Mouse (Mus musculus) heart, adult 2 months (tissue): ENCODE data around the gene Pet100. TPM values are rescaled to one million over a fixed set of nuclear protein-coding genes. Genes with fewer than 3 reads are reported as not detected.
A peak's percentile ranks its signal among the peaks of the same experiment; 100 is the strongest.

Source experiments
- DNase-seq, 2 experiments: peaks; one replicate each; pipeline ENCODE4 v3.0.0; 2021
- H3K27ac ChIP-seq: fragments of 200-600 bp; 2 replicates; pipeline ENCODE4 v1.8.1; 2022
- H3K27me3 ChIP-seq: fragments of 200-500 bp; 2 replicates; pipeline ENCODE4 v1.6.1; 2012; ENCODE audit warnings: mild to moderate bottlenecking, low read length, inconsistent platforms, mixed read lengths; ENCODE audit not compliant: control insufficient read depth, insufficient read depth
- H3K36me3 ChIP-seq: fragments of 200-500 bp; 2 replicates; pipeline ENCODE4 v1.6.1; 2012; ENCODE audit warnings: low read length, inconsistent platforms; ENCODE audit not compliant: control insufficient read depth, insufficient read depth
- H3K4me1 ChIP-seq: fragments of 200-500 bp; 2 replicates; pipeline ENCODE4 v1.6.1; 2011; ENCODE audit warnings: low read length; ENCODE audit not compliant: control insufficient read depth, insufficient read depth
- H3K4me3 ChIP-seq: fragments of 200-600 bp; 2 replicates; pipeline ENCODE4 v1.8.1; 2022
- H3K79me2 ChIP-seq: fragments of 200-500 bp; replicated peaks from 2 replicates; pipeline ENCODE4 v1.6.1; 2012; ENCODE audit warnings: mild to moderate bottlenecking, inconsistent platforms, low read length, moderate library complexity, mixed read lengths; ENCODE audit not compliant: control insufficient read depth, insufficient read depth
- H3K9ac ChIP-seq: fragments of 200-500 bp; 2 replicates; pipeline ENCODE4 v1.6.1; 2012; ENCODE audit warnings: low read depth, mild to moderate bottlenecking, control low read depth, inconsistent platforms, low read length, mixed read lengths
- CTCF ChIP-seq: fragments of 200-600 bp; IDR thresholded peaks from 2 replicates; pipeline ENCODE4 v1.8.1; 2022; ENCODE audit warnings: antibody characterized with exemption, mild to moderate bottlenecking, moderate library complexity
- EP300 ChIP-seq: fragments of 200-500 bp; IDR thresholded peaks from 2 replicates; pipeline ENCODE4 v1.6.1; 2011; ENCODE audit warnings: low read depth, low read length, control low read depth; ENCODE audit not compliant: insufficient read depth
- POLR2A ChIP-seq: fragments of 200-500 bp; IDR thresholded peaks from 2 replicates; pipeline ENCODE4 v1.6.1; 2011; ENCODE audit warnings: mild to moderate bottlenecking, low read depth, low read length, control low read depth; ENCODE audit not compliant: insufficient read depth
- WGBS: fragments of 180-500 bp; shearing (Covaris S2); methylation state at CpG from one replicate; pipeline ENCODE4 v1.1.7; 2018; 5-methylcytosine and 5-hydroxymethylcytosine counted together
- intact Hi-C: fragments of 180-260 bp; cut with DNase I; formaldehyde crosslinking; loops from one replicate; pipeline ENCODE4 v1.15.1; 2025
- polyA plus RNA-seq: library from polyadenylated mRNA; depleted of rRNA; stranded (reverse); fragments of >200 nt; gene quantifications from 2 replicates; pipeline ENCODE4 v1.2.3, GENCODE M21; 2012
- total RNA-seq, 2 experiments: library from RNA; stranded (reverse); gene quantifications; 2 replicates each; pipeline ENCODE4 v1.2.3; 2021

Gene Pet100
- total and polyA plus RNA-seq, 3 experiments = 7.6 to 92.2 (median 79.1) TPM

- intact Hi-C loops = no loop called here
- H3K9ac ChIP-seq = no peak overlapping the region
- H3K36me3 ChIP-seq = no peaks in the 10 kb centered on the region
- TF ChIP-seq EP300 (no peak), CTCF (no peak), POLR2A (no peak)
- H3K79me2 ChIP-seq = no peaks in the 10 kb centered on the region
- 59% methylated on average over 12 of the region's 12 CpGs for WGBS
- DNase-seq = peak in 1 of 2 experiments; percentile 40
- no peak overlapping the region for H3K4me3 ChIP-seq
- H3K4me1 ChIP-seq = no peaks in the 10 kb centered on the region
- H3K27ac ChIP-seq = no peak overlapping the region
- no peaks in the 10 kb centered on the region for H3K27me3 ChIP-seq
Observed at GRCm38 (mm10) chr8:3609046-3609815, 12.1 kb upstream of the Pet100 start.

DNA sequence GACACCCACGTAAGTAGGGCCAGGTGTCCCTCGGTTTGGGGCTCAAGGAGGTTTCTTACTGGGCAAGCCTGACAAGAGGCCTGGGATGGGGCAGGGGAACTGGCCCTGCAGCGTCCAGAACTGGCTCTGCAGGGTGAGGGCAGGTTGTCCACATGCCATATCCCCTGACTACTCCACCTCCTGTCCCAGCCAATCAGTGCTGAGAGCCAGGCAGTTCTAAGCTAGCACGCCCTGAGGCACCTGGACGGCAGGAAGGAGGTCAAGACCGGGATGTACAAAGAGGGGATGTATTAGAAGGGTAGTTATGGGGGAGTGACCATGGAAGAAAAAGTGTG is 11.6 kb upstream of the Pet100 start:
- no peak overlapping the region for H3K27ac ChIP-seq
- H3K36me3 ChIP-seq = no peaks in the 10 kb centered on the region

DNA sequence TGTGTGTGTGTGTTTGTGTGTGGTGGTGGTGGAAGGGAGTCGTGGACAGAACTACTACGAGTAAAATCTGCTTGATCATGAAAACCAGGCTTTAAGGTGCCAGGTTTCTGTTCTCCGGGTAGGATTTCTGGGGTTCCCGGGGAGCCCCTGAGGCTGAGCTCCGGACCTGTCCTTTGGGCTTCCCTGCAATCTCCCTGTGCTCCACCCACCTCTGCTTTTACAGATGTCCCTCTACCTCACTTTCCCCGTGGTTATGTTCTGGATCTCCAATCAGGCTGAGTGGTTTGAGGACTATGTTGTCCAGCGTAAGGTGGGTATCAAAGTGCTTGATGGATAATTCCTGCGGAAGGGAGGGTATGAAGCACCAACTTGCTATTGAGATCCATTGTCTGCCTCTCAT is 771 bp downstream of the Pet100 start:
- Histone ChIP-seq H3K27me3 (no peaks in the 10 kb centered on the region), H3K27ac (no peak overlapping the region), H3K79me2 (no peaks in the 10 kb centered on the region), H3K4me1 (peaks cover 4% of the 10 kb centered on the region), H3K9ac (no peak overlapping the region), H3K36me3 (no peaks in the 10 kb centered on the region), H3K4me3 (no peak overlapping the region)
- intact Hi-C loops = loop anchor here (5.0 kb wide), 2 partner anchors 65 to 105 kb away; partner anchors contain the start of gene Pnpla6
- no peak for DNase-seq
- TF ChIP-seq CTCF (no peak), POLR2A (no peak), EP300 (no peak)
- WGBS = 62% methylated on average over 8 of the region's 8 CpGs

More for the DNA sequence above, 11.6 kb upstream of the Pet100 start:
- H3K4me3 ChIP-seq = no peak overlapping the region
- H3K27me3 ChIP-seq = no peaks in the 10 kb centered on the region
- DNase-seq = no peak
- H3K4me1 ChIP-seq = no peaks in the 10 kb centered on the region
- H3K79me2 ChIP-seq = no peaks in the 10 kb centered on the region
- intact Hi-C loops = no loop called here
- 91% methylated on average over 6 of the region's 6 CpGs for WGBS
- TF ChIP-seq CTCF = no peak
- H3K9ac ChIP-seq = no peak overlapping the region

DNA sequence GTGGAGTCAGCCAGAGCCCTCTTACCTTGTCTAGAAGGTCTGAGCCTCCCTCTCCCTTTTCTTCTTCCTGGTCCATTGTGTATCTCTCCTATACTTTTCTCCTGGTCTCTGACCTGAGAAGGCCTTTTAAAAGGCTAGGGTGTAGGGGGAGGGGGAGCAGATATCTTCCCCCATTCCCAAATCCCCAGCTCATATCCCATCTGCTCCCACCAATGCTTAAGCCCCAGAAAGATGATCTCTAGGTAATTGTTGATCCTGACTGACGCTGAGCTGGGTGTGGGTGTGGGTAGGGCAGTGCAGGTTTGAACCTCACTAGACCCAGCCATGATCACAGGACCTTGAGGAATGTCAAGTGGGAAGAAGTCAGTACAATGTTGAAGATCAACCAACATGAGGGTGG is 4.1 kb downstream of the Pet100 start, which contains the start of gene Pcp2:
TSS of gene Pcp2 (minus strand) at position 101 of the 400 bp plus-strand sequence.
- Histone ChIP-seq H3K36me3 (no peaks in the 10 kb centered on the region), H3K27me3 (peaks cover 1% of the 10 kb centered on the region; the same call in 1 of the 2 replicates), H3K4me3 (no peak within 1 kb of the TSS), H3K27ac (no peak within 1 kb of the TSS), H3K4me1 (peaks cover 2% of the 10 kb centered on the region), H3K79me2 (no peaks in the 10 kb centered on the region), H3K9ac (no peak within 1 kb of the TSS)
- TF ChIP-seq POLR2A = no peak
- no peak for TF ChIP-seq CTCF
- TF ChIP-seq EP300 = no peak
- intact Hi-C loops = no loop called here
- WGBS = 59% methylated on average over 1 of the region's 1 CpGs
- no peak for DNase-seq

- intact Hi-C loops = no loop called here
- no peak for TF ChIP-seq EP300
- TF ChIP-seq CTCF = no peak
- TF ChIP-seq POLR2A = no peak
- no peak for DNase-seq
- H3K36me3 ChIP-seq = no peaks in the 10 kb centered on the region
- peaks cover under 1% of the 10 kb centered on the region for H3K4me1 ChIP-seq
- H3K27ac ChIP-seq = no peak overlapping the region
- H3K27me3 ChIP-seq = peaks cover 1% of the 10 kb centered on the region; the same call in 1 of the 2 replicates
- no peaks in the 10 kb centered on the region for H3K79me2 ChIP-seq
- H3K9ac ChIP-seq = no peak overlapping the region
- no peak overlapping the region for H3K4me3 ChIP-seq
- WGBS = 31% methylated on average over 5 of the region's 5 CpGs
Observed at GRCm38 (mm10) chr8:3626971-3627370, 5.6 kb downstream of the Pet100 start.

DNA sequence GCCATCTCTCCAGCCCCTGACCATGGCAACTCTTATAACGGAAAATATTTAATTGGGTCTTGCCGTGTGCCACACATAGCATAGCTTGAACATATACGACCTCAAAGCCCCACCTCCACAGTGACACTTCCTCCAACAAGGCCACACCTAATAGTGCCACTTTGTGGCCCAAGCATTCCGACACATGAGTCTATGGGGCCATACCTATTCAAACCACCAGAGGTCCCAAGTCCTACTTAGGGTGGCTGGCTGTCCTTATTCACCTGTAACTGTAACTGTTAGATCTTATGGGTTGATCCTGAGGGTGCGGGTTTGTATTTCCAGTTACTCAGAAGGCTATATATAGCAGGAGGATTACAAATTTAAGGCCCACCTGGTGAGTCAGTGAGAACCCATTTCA is 6.7 kb downstream of the Pet100 start:
- TF ChIP-seq CTCF (peak; percentile 58), POLR2A (no peak)
- Histone ChIP-seq H3K27me3 (peaks cover 1% of the 10 kb centered on the region; the same call in 1 of the 2 replicates), H3K27ac (no peak overlapping the region), H3K9ac (no peak overlapping the region), H3K4me3 (no peak overlapping the region), H3K36me3 (no peaks in the 10 kb centered on the region), H3K79me2 (no peaks in the 10 kb centered on the region), H3K4me1 (no peaks in the 10 kb centered on the region)
- intact Hi-C loops = no loop called here
- 21% methylated on average over 5 of the region's 5 CpGs for WGBS
- DNase-seq = no peak
